Mouse (Mus musculus) neural tube, embryonic 11.5 days (tissue): ENCODE data around the gene Ppm1l. TPM values are rescaled to one million over a fixed set of nuclear protein-coding genes. Genes with fewer than 3 reads are reported as not detected.

Source experiments
- ATAC-seq: fragments of 200-750 bp; cut with Nextera tagmentation; 2 replicates; pipeline ENCODE4 v1.8.0; 2017; ENCODE audit warnings: moderate number of reproducible peaks, mild to moderate bottlenecking, moderate TSS enrichment, moderate library complexity; ENCODE audit not compliant: insufficient read depth, low FRiP score, low TSS enrichment
- DNase-seq: peaks from one replicate; pipeline ENCODE4 v3.0.0-alpha.2; 2015; ENCODE audit warnings: low spot score
- H3K27ac ChIP-seq: fragments of 300-500 bp; sonication (generic); 2 replicates; pipeline ENCODE4 v1.5.1; 2014; ENCODE audit warnings: low read depth, mild to moderate bottlenecking, low read length
- H3K27me3 ChIP-seq: fragments of 300-500 bp; sonication (generic); 2 replicates; pipeline ENCODE4 v1.6.1; 2014; ENCODE audit warnings: mild to moderate bottlenecking, low read length, mixed read lengths; ENCODE audit not compliant: control insufficient read depth, insufficient read depth
- H3K36me3 ChIP-seq: fragments of 300-500 bp; sonication (generic); 2 replicates; pipeline ENCODE4 v1.6.1; 2014; ENCODE audit warnings: mild to moderate bottlenecking, low read length, moderate library complexity, mixed read lengths; ENCODE audit not compliant: control insufficient read depth, insufficient read depth
- H3K4me1 ChIP-seq: fragments of 300-500 bp; sonication (generic); 2 replicates; pipeline ENCODE4 v1.6.1; 2014; ENCODE audit warnings: low read length, mixed read lengths; ENCODE audit not compliant: control insufficient read depth, insufficient read depth
- H3K4me2 ChIP-seq: fragments of 300-500 bp; sonication (generic); 2 replicates; pipeline ENCODE4 v1.6.1; 2014; ENCODE audit warnings: low read depth, mild to moderate bottlenecking, moderate library complexity
- H3K4me3 ChIP-seq: fragments of 300-500 bp; sonication (generic); 2 replicates; pipeline ENCODE4 v1.5.1; 2014; ENCODE audit warnings: low read depth, low read length
- H3K9ac ChIP-seq: fragments of 300-500 bp; sonication (generic); 2 replicates; pipeline ENCODE4 v1.6.1; 2014; ENCODE audit warnings: mild to moderate bottlenecking, low read length
- H3K9me3 ChIP-seq: fragments of 300-500 bp; sonication (generic); 2 replicates; pipeline ENCODE4 v1.6.1; 2016; ENCODE audit warnings: low read length; ENCODE audit not compliant: control insufficient read depth
- WGBS: fragments of 180-500 bp; shearing (Covaris S2); extraction: QIAGEN DNeasy Blood & Tissue Kit; methylation state at CpG from one replicate; pipeline ENCODE4 v1.1.7; 2014; 5-methylcytosine and 5-hydroxymethylcytosine counted together
- polyA plus RNA-seq: library from polyadenylated mRNA; unstranded; fragments of >200 nt; fragmentation: Nextera tagmentation; extraction: Ambion mirVana; gene quantifications from 2 replicates; pipeline ENCODE4 v1.2.1, GENCODE M21; 2014

The Ppm1l gene
- polyA plus RNA-seq, 1 experiment from 2014 or later: 22.6 TPM

DNA sequence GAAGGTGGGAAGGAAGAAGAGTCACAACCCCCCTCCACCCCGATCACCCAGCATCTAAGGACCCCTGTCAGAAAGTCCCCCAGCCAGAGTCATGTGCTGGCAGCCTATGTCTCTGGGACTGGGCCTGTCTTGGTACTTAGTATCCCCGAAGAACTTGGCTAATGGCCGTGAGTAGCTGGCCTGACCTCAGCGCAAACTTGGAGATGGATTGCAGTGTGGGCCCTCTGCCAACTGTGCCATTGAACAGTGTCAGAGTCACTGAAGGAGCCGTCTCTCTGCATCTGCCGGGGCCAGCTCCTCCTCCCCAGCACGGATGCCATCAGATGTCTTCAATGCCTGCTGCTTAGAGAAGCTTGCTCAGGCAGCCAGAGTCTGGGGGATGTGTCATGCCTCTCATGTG lies 26.4 kb upstream of the Ppm1l start:
- DNase-seq: no peak

DNA sequence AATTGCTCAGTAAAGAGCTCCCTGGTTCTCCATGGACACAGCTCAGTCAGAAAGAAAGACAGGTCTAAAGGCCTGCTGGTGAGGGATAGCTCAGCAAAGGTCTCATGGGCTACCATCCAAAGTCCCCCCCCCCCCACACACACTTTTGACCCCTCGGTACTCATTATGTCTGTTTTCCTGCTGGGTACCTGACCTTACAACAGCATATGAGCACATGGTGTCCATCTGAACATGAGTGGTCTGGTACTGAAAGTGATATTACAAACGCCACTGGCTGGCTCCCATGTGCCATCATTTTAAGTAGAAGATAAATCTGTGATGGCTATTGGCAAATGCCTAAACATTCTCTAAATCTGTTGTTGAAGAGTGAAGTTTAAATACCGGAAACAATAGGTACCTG lies 25.8 kb upstream of the Ppm1l start:
- ATAC-seq: no peak

More for the DNA sequence above, 26.4 kb upstream of the Ppm1l start:
- H3K9me3 ChIP-seq: no peaks in the 10 kb centered on the region
- no peaks in the 10 kb centered on the region for H3K4me1 ChIP-seq
- H3K27ac ChIP-seq: no peak overlapping the region
- no peak for ATAC-seq
- WGBS: 77% methylated on average over 7 of the region's 7 CpGs
- H3K4me3 ChIP-seq: no peak overlapping the region
- no peaks in the 10 kb centered on the region for H3K36me3 ChIP-seq
- no peak overlapping the region for H3K9ac ChIP-seq
- H3K27me3 ChIP-seq: no peaks in the 10 kb centered on the region
- H3K4me2 ChIP-seq: no peak overlapping the region

DNA sequence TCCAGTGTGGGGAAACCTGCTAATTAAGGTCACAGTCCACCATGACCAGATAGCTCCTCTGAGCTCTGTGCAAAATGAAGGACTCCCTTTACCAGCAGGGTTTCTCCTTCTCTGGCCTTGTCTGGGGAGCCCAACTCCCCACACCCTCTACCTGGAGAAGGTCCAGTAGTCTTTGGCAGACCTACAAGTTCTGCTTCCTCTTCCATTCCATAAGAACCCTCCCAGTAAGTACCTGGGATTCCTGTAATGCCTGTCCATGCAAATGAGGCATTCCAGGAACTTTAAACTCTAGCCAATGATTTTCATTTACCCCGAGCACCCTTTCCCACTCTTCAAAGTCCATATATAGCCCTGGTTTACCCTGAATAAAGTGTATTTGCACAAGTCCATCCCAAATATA lies 24.0 kb upstream of the Ppm1l start:
- H3K4me2 ChIP-seq: no peak overlapping the region
- no peak overlapping the region for H3K4me3 ChIP-seq
- 88% methylated on average over 1 of the region's 1 CpGs for WGBS
- no peaks in the 10 kb centered on the region for H3K27me3 ChIP-seq
- no peaks in the 10 kb centered on the region for H3K36me3 ChIP-seq
- H3K9me3 ChIP-seq: no peaks in the 10 kb centered on the region
- H3K9ac ChIP-seq: no peak overlapping the region
- no peak for DNase-seq
- H3K4me1 ChIP-seq: no peaks in the 10 kb centered on the region
- H3K27ac ChIP-seq: no peak overlapping the region
- no peak for ATAC-seq

More for the DNA sequence above, 25.8 kb upstream of the Ppm1l start:
- H3K9me3 ChIP-seq: no peaks in the 10 kb centered on the region
- H3K4me1 ChIP-seq: no peaks in the 10 kb centered on the region
- H3K36me3 ChIP-seq: no peaks in the 10 kb centered on the region
- no peaks in the 10 kb centered on the region for H3K27me3 ChIP-seq
- WGBS: 82% methylated on average over 3 of the region's 3 CpGs
- no peak for DNase-seq
- no peak overlapping the region for H3K4me2 ChIP-seq
- H3K27ac ChIP-seq: no peak overlapping the region
- H3K9ac ChIP-seq: no peak overlapping the region
- H3K4me3 ChIP-seq: no peak overlapping the region

DNA sequence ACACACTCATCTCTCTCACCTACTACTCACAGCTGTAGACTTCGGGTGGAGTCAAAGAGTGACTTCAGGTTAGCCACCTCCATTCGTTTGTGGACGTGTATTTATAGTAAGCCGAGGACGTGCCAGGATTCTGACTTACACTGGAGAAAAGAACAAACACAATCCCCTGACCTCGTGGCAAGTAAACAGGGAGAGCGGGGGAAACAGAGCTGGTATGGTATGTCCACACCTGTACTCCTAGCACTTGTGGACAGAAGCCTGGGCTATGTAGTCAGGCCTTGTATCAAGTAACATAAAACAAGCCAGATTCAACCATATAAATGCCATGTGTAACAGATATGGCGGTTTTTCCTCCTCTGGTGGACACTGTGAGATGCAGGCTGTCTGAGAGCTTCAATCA lies 20.4 kb upstream of the Ppm1l start:
- Histone ChIP-seq H3K27ac (no peak overlapping the region), H3K4me3 (no peak overlapping the region), H3K9me3 (no peaks in the 10 kb centered on the region), H3K4me1 (no peaks in the 10 kb centered on the region), H3K9ac (no peak overlapping the region), H3K27me3 (no peaks in the 10 kb centered on the region), H3K4me2 (no peak overlapping the region), H3K36me3 (no peaks in the 10 kb centered on the region)
- ATAC-seq (no peak), DNase-seq (no peak)
- WGBS: 84% methylated on average over 8 of the region's 8 CpGs

DNA sequence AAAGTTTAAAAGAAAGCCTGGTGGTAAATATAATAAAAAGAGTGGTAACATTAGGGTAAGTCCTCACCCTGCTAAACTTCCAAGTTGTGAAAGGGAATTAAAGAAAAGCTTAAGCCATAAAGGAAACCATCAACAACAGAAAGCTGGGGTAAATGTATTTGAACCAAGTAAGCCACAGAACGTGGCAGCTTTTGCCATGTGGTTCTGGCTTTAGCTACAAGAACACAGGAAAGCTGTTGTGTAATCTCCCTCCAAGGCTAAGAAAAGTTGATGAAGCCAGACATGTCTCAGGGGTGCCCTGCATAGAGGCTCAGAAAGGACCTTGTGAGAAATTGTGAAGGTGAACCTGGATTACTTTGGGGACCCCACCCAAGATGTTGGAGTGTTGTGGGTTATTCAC lies 16.5 kb upstream of the Ppm1l start:
- Histone ChIP-seq H3K27ac (no peak overlapping the region), H3K4me3 (no peak overlapping the region), H3K9ac (no peak overlapping the region), H3K36me3 (no peaks in the 10 kb centered on the region), H3K4me2 (no peak overlapping the region), H3K27me3 (no peaks in the 10 kb centered on the region), H3K4me1 (no peaks in the 10 kb centered on the region), H3K9me3 (no peaks in the 10 kb centered on the region)
- WGBS: 90% methylated on average over 1 of the region's 1 CpGs
- DNase-seq (no peak), ATAC-seq (no peak)

DNA sequence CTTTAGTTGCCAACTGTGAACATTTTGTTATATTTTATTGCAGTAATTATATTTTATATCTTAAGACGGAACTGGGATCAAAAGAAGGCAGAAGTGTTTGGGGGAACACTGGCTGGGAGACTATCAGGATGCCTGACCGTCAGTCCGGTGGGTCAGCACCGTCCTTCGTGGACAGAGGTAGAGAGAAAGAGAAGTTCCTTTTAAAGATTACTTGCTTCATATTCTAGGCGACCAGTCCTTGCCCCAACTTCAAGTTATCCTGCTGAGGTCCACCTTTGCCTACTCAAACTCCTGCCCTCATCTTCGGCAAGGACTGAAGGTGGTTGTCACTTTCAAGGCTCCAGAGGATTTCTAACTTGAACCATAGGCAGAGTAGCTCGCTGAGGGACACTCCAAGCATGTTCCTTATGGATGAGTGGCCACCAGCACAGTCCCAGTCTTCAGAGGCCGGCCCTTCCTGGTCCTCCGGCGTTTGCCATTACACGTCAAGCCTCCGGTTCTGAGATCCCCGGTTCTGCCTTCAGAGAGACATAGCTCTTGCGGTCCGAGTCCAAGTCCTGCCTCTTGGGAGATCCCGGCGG lies 761 bp upstream of the Ppm1l start:
- Histone ChIP-seq H3K9ac (peak overlapping the region; percentile 91), H3K36me3 (no peaks in the 10 kb centered on the region), H3K9me3 (no peaks in the 10 kb centered on the region), H3K27ac (peak overlapping the region; percentile 81; the same call in 1 of the 2 replicates), H3K4me2 (peak overlapping the region; percentile 90), H3K4me3 (peak overlapping the region; percentile 77), H3K4me1 (peaks cover 9% of the 10 kb centered on the region; the same call in 1 of the 2 replicates), H3K27me3 (no peaks in the 10 kb centered on the region)
- WGBS: 3% methylated on average over 18 of the region's 18 CpGs
- peak; percentile 52 for ATAC-seq
- no peak for DNase-seq

DNA sequence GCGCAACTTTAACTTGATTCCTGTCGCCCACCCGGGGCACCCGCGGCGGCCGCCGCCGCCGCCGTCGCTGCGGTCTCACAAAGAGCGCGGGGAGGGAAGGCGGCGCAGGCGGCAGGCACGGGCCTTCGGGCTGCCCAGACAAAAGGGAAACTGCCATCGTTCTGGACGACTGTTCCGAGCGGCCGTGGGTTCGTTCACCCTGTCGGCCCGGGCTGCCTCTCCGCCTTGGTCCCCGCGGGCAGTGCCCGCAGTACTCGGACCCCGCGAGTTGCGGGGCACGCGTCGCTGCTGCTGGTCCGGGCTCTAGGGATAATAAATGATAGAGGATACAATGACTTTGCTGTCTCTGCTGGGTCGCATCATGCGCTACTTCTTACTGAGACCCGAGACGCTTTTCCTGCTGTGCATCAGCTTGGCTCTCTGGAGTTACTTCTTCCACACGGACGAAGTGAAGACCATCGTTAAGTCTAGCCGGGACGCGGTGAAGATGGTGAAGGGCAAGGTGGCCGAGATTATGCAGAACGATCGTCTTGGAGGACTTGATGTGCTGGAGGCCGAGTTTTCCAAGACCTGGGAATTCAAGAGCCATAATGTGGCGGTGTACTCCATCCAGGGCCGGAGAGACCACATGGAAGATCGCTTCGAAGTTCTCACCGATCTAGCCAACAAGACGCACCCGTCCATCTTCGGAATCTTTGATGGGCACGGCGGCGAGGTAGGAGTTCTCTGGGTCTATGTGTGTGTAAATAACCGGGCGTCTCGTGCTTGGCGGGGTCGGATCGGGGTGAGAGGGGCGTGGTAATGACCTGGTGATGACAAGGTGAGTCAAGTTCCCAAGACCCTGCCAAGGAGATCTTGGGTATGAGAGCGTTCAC lies 827 bp downstream of the Ppm1l start:
- DNase-seq: peak; percentile 79
- Histone ChIP-seq H3K9me3 (no peaks in the 10 kb centered on the region), H3K4me2 (peak overlapping the region; percentile 90), H3K9ac (peak overlapping the region; percentile 91), H3K27ac (peak overlapping the region; percentile 81), H3K36me3 (no peaks in the 10 kb centered on the region), H3K27me3 (no peaks in the 10 kb centered on the region), H3K4me1 (peaks cover 9% of the 10 kb centered on the region; the same call in 1 of the 2 replicates), H3K4me3 (peak overlapping the region; percentile 77)
- WGBS: under 1% methylated on average over 73 of the region's 73 CpGs
- peak; percentile 49 for ATAC-seq

DNA sequence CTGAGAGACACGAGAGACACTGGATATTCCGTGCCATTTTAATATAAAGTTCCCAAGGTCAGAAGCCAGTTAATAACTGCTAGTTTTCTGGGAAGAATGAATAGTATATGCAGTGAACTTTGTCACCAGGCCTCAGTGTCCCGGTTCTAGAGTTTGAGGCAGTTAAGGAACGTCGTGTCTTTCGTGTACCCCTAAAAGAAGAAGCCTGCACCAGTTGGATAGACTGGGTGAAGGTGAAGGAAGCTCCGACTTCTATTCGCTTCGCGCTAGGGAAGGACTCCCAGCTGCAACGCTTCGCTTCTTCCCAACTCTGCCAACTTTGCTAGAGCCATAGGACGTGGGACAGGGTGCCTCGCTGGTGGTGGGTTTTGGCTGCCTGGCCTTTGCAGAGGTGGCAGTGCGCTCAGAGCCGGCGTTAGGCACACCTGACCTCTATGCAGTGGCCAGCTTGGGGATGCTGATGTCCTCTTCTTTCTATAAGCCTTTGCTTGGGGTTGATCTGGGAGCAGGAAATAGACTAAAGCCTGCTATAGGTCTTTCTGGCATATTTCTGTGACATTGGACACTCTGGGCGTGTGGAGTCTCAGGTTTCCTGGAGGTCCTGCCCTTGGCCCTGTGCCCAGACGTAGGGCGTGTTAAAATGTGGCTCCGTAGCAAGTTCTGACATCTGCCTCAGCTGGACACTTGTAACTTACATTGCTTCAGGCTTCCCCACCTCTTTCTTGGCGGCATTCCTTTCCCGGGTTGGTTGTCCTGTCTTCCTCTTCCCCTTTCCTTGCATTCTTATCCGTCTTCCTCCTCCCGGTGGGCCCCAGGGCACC lies 1.7 kb downstream of the Ppm1l start:
- Histone ChIP-seq H3K4me2 (peak overlapping the region; percentile 90), H3K27me3 (no peaks in the 10 kb centered on the region), H3K36me3 (no peaks in the 10 kb centered on the region), H3K9ac (peak overlapping the region; percentile 91), H3K4me3 (peak overlapping the region; percentile 77), H3K9me3 (no peaks in the 10 kb centered on the region), H3K4me1 (peaks cover 9% of the 10 kb centered on the region; the same call in 1 of the 2 replicates), H3K27ac (no peak overlapping the region)
- 11% methylated on average over 25 of the region's 25 CpGs for WGBS
- ATAC-seq (no peak), DNase-seq (peak; percentile 66)
